Comparison of ENCODE assay signal across 7 mouse cellular contexts in the genomic region with DNA sequence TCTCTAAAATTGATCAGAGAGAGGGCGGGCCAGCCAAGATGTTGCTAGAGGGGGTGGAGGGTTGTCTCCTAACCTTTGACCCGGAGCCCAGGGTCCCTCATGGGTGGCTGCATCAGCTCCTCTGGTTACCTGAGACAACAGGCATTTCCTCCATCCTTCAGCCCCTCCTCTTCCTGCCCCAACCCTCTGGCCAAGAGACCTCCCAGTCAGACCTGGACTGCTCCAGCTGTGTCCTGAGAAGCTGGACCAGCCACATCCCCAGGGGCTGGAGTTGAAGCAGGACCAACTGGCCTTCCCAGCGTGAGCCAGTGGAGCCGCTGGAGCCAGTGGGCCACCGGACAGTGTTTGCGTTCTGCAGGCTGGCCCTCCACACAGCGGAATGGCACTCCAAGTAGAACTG. TPM values are rescaled to one million over a fixed set of nuclear protein-coding genes. Genes with fewer than 3 reads are reported as not detected.
DNase-seq lines count a peak whose midpoint lies in the region; ATAC-seq and TF ChIP-seq lines count a peak whose summit lies in the region.

A gene (plus strand): TSS at position 194 of the 400 bp plus-strand sequence.

- peak within 1 kb of the TSS; percentile 85 for H3K9ac ChIP-seq in MEL (ENCODE audit: control insufficient read depth, low read depth, low read length, poor library complexity, severe bottlenecking)
- peak within 1 kb of the TSS; percentile 79 for H3K9ac ChIP-seq in forebrain, embryonic 13.5 days
- H3K9ac ChIP-seq in midbrain, embryonic 12.5 days (replicated peaks): peak within 1 kb of the TSS; percentile 70

- H3K4me2 ChIP-seq in forebrain, embryonic 13.5 days: peak within 1 kb of the TSS; percentile 75
- H3K4me2 ChIP-seq in midbrain, embryonic 12.5 days (replicated peaks): peak within 1 kb of the TSS; percentile 88

- H3K79me3 ChIP-seq in C2C12 (ENCODE audit: low read depth): peaks cover 12% of the 10 kb centered on the region

- TF ChIP-seq CTCF in C2C12 (IDR thresholded peaks at IDR 0.05; ENCODE audit: control insufficient read depth, insufficient read depth, insufficient read length) (no peak), MEL (IDR thresholded peaks at IDR 0.05 in 2 of 3, conservative IDR thresholded peaks at IDR 0.05 in 1 of 3; ENCODE audit: control insufficient read depth in 1 of 3, insufficient read depth in 1 of 3, low read depth in 2 of 3, low read length in 3 of 3, poor library complexity in 1 of 3, severe bottlenecking in 1 of 3) (no peak)

- 76% methylated on average over 7 of the region's 7 CpGs for WGBS in forebrain, embryonic 13.5 days
- 77% methylated on average over 7 of the region's 7 CpGs for WGBS in midbrain, embryonic 12.5 days

- peaks cover 29% of the 10 kb centered on the region for H3K79me2 ChIP-seq in C2C12 (ENCODE audit: control insufficient read depth, insufficient read depth)
- H3K79me2 ChIP-seq in MEL (ENCODE audit: control insufficient read depth, insufficient read depth, low read length, poor library complexity): peaks cover 10% of the 10 kb centered on the region

- H3K4me3 ChIP-seq in C2C12 (ENCODE audit: insufficient read depth, poor library complexity, severe bottlenecking) (peak within 1 kb of the TSS; percentile 88), MEL (ENCODE audit: control insufficient read depth in 1 of 2, insufficient read depth in 1 of 2, low read depth in 2 of 2, low read length in 2 of 2) (peak within 1 kb of the TSS; percentile 52 to 84)
- H3K4me3 ChIP-seq in forebrain, embryonic 13.5 days: peak within 1 kb of the TSS; percentile 59
- peak within 1 kb of the TSS; percentile 59 for H3K4me3 ChIP-seq in midbrain, embryonic 12.5 days

- peak within 1 kb of the TSS; percentile 90 for H3K27ac ChIP-seq in MEL (ENCODE audit: control insufficient read depth, low read depth, low read length)
- no peak within 1 kb of the TSS for H3K27ac ChIP-seq in forebrain, embryonic 13.5 days
- H3K27ac ChIP-seq in midbrain, embryonic 12.5 days (replicated peaks): no peak within 1 kb of the TSS

- no peak for TF ChIP-seq POLR2A in MEL (IDR thresholded peaks at IDR 0.05; ENCODE audit: control insufficient read depth in 1 of 2, insufficient read depth in 1 of 2, low read depth in 1 of 2, low read length in 2 of 2, poor library complexity in 1 of 2)

- H3K36me3 ChIP-seq in C2C12 (ENCODE audit: control insufficient read depth, insufficient read depth) (no peaks in the 10 kb centered on the region), MEL (ENCODE audit: control insufficient read depth in 1 of 2, insufficient read depth in 2 of 2, low read length in 2 of 2) (peaks cover 0 to 9% of the 10 kb centered on the region in 2 experiments; a peak in 2 of 4 replicates)
- peaks cover 5% of the 10 kb centered on the region; the same call in 1 of the 2 replicates for H3K36me3 ChIP-seq in forebrain, embryonic 13.5 days (ENCODE audit: poor library complexity, severe bottlenecking)
- peaks cover 6% of the 10 kb centered on the region; the same call in 1 of the 2 replicates for H3K36me3 ChIP-seq in midbrain, embryonic 12.5 days

- no peak for ATAC-seq in forebrain, embryonic 13.5 days
- ATAC-seq in midbrain, embryonic 12.5 days (ENCODE audit: low FRiP score, low read depth): no peak

- peak within 1 kb of the TSS; percentile 39 for H3ac ChIP-seq in C2C12 (ENCODE audit: control insufficient read depth, insufficient read length, low read depth)

- H3K27me3 ChIP-seq in C2C12 (ENCODE audit: control insufficient read depth, insufficient read depth, insufficient read length): no peaks in the 10 kb centered on the region
- H3K27me3 ChIP-seq in MEL (ENCODE audit: control insufficient read depth in 1 of 2, insufficient read depth in 2 of 2, low read length in 2 of 2): no peaks in the 10 kb centered on the region
- peaks cover 32% of the 10 kb centered on the region for H3K27me3 ChIP-seq in forebrain, embryonic 13.5 days
- peaks cover 41% of the 10 kb centered on the region for H3K27me3 ChIP-seq in midbrain, embryonic 12.5 days

- H3K9me3 ChIP-seq in MEL (replicated peaks; ENCODE audit: insufficient read depth, low read length): no peaks in the 10 kb centered on the region
- H3K9me3 ChIP-seq in forebrain, embryonic 13.5 days (replicated peaks): no peaks in the 10 kb centered on the region
- no peaks in the 10 kb centered on the region for H3K9me3 ChIP-seq in midbrain, embryonic 12.5 days

- no peak for DNase-seq in MEL (ENCODE audit: low read depth, low spot score)
- DNase-seq in heart, postnatal 36 days: peak; percentile 74 to 78
- DNase-seq in layer of hippocampus, postnatal 10 days (ENCODE audit: low spot score in 2 of 2): no peak
- no peak for DNase-seq in right cerebral cortex, adult 18-20 months

- TF ChIP-seq EP300 in MEL (IDR thresholded peaks at IDR 0.05; ENCODE audit: low read depth in 1 of 2, low read length in 2 of 2): no peak

- peaks cover 4 to 34% of the 10 kb centered on the region in 2 experiments for H3K4me1 ChIP-seq in MEL (ENCODE audit: control insufficient read depth in 1 of 2, insufficient read depth in 2 of 2, low read length in 2 of 2)
- H3K4me1 ChIP-seq in forebrain, embryonic 13.5 days: peaks cover 35% of the 10 kb centered on the region
- H3K4me1 ChIP-seq in midbrain, embryonic 12.5 days: peaks cover 33% of the 10 kb centered on the region

- no peak for TF ChIP-seq RAD21 in MEL (IDR thresholded peaks at IDR 0.05; ENCODE audit: low read depth, low read length)

- intact Hi-C loops in heart, postnatal 36 days (cut with DNase I): loop anchor here (5.0 kb wide), 1 partner anchor 188 kb away; a partner anchor contains a TSS

TF ChIP-seq in C2C12, 6 proteins besides CTCF, POLR2A, EP300 and RAD21:
- TF ChIP-seq MAX (IDR thresholded peaks at IDR 0.05) (no peak), MYOD1 (IDR thresholded peaks at IDR 0.05; ENCODE audit: control insufficient read depth, insufficient read length, low read depth) (no peak), USF1 (IDR thresholded peaks at IDR 0.05; ENCODE audit: low read depth) (no peak), MYOG (IDR thresholded peaks at IDR 0.05; ENCODE audit: control insufficient read depth, extremely low read depth, insufficient read length) (no peak)

TF ChIP-seq in MEL, 35 proteins besides CTCF, POLR2A, EP300 and RAD21:
- TF ChIP-seq NELFE (IDR thresholded peaks at IDR 0.05; ENCODE audit: low read depth, low read length): no peak
- no peak for TF ChIP-seq GATA1 (IDR thresholded peaks at IDR 0.05; ENCODE audit: low read depth, low read length)
- no peak for TF ChIP-seq GABPA (IDR thresholded peaks at IDR 0.05; ENCODE audit: low read depth, low read length)
- no peak for TF ChIP-seq HCFC1 (IDR thresholded peaks at IDR 0.05; ENCODE audit: low read depth, low read length)
- TF ChIP-seq CHD2 (IDR thresholded peaks at IDR 0.05; ENCODE audit: low read length): no peak
- TF ChIP-seq MAZ (IDR thresholded peaks at IDR 0.05; ENCODE audit: low read depth, low read length): no peak
- no peak for TF ChIP-seq CHD1 (IDR thresholded peaks at IDR 0.05; ENCODE audit: low read depth, low read length)
- no peak for TF ChIP-seq MAFK (IDR thresholded peaks at IDR 0.05; ENCODE audit: borderline replicate concordance, low read depth, low read length)
- TF ChIP-seq JUND (IDR thresholded peaks at IDR 0.05; ENCODE audit: low read depth, low read length): no peak
- TF ChIP-seq MXI1 (IDR thresholded peaks at IDR 0.05; ENCODE audit: low read depth, low read length): no peak
- no peak for TF ChIP-seq POLR2AphosphoS2 (IDR thresholded peaks at IDR 0.05; ENCODE audit: low read length)
- TF ChIP-seq KAT2A (conservative IDR thresholded peaks at IDR 0.05; ENCODE audit: low read depth, low read length): no peak
- TF ChIP-seq MAX (IDR thresholded peaks at IDR 0.05; ENCODE audit: low read length): no peak
- TF ChIP-seq TAL1 (IDR thresholded peaks at IDR 0.05; ENCODE audit: low read length): no peak
- no peak for TF ChIP-seq TBP (IDR thresholded peaks at IDR 0.05; ENCODE audit: low read depth, low read length)
- TF ChIP-seq UBTF (IDR thresholded peaks at IDR 0.05; ENCODE audit: borderline replicate concordance, insufficient read depth, low read depth, low read length): no peak
- no peak for TF ChIP-seq SIN3A (IDR thresholded peaks at IDR 0.05; ENCODE audit: low read length)
- no peak for TF ChIP-seq TCF12 (IDR thresholded peaks at IDR 0.05; ENCODE audit: low read depth, low read length)
- no peak for TF ChIP-seq NRF1 (IDR thresholded peaks at IDR 0.05; ENCODE audit: insufficient read depth, low read depth, low read length, poor library complexity, severe bottlenecking)
TF ChIP-seq in MEL: peak in this region for 0.

RNA-seq across cellular contexts. Expression of the gene that starts here (rescaled TPM):
- polyA plus RNA-seq in C2C12 (2012; fragmentation: generic; extraction: Trizol) (166 TPM), MEL (2012; ENCODE audit: insufficient read depth in 1 of 2, insufficient read length in 2 of 2, low read depth in 1 of 2, low replicate concordance in 2 of 2, missing spikeins in 1 of 2) (10 to 100 TPM in 1 of 2 experiments, not detected in 1; 45.6 TPM)
- 27.0 and 33.2 TPM in 2 replicates for total RNA-seq in MEL (2012; rRNA removed)
- 6.1 and 6.9 TPM in 2 replicates for polyA plus RNA-seq in forebrain, embryonic 13.5 days (2015; fragmentation: Nextera tagmentation; extraction: Ambion mirVana)
- total RNA-seq in heart, postnatal 36 days (2021): 100 to 1,000 TPM; 110 to 122 TPM
- 10 to 100 TPM; 27.6 to 27.9 TPM for total RNA-seq in layer of hippocampus, postnatal 10 days (2021)
- polyA plus RNA-seq in midbrain, embryonic 12.5 days (2016; fragmentation: Nextera tagmentation; extraction: Ambion mirVana): 15.5 and 16.4 TPM in 2 replicates

Comparison
In these comparisons a context has a peak if more than half of its experiments do, and no peak if none do; other contexts are left out.
1. DNase-seq: peak in heart, postnatal 36 days (2 of 2); none in MEL (single experiment), layer of hippocampus, postnatal 10 days (0 of 2) and right cerebral cortex, adult 18-20 months (single experiment).
2. Peak in every context shown above with its lines, with median percentiles within 50 percentile points of each other: H3K4me3 ChIP-seq and H3K9ac ChIP-seq.